Mouse (Mus musculus) left cerebral cortex, postnatal 36 days (tissue): ENCODE measurements around the gene Lca5. TPM values are rescaled to one million over a fixed set of nuclear protein-coding genes. Genes with fewer than 3 reads are reported as not detected.

ENCODE experiments used
- DNase-seq, 2 experiments: peaks; one replicate each; pipeline ENCODE4 v3.0.0; 2021 to 2022; ENCODE audit warnings: low spot score in 2 of 2, mixed read lengths in 1 of 2
- intact Hi-C: fragments of 180-260 bp; cut with DNase I; formaldehyde crosslinking; loops from one replicate; pipeline ENCODE4 v1.15.1; 2025
- total RNA-seq, 2 experiments: library from RNA; stranded (reverse); gene quantifications; 2 replicates each; pipeline ENCODE4 v1.2.3; 2021

Lca5 gene
- total RNA-seq: 10 to 100 TPM; 17.9 to 18.6 TPM

DNA sequence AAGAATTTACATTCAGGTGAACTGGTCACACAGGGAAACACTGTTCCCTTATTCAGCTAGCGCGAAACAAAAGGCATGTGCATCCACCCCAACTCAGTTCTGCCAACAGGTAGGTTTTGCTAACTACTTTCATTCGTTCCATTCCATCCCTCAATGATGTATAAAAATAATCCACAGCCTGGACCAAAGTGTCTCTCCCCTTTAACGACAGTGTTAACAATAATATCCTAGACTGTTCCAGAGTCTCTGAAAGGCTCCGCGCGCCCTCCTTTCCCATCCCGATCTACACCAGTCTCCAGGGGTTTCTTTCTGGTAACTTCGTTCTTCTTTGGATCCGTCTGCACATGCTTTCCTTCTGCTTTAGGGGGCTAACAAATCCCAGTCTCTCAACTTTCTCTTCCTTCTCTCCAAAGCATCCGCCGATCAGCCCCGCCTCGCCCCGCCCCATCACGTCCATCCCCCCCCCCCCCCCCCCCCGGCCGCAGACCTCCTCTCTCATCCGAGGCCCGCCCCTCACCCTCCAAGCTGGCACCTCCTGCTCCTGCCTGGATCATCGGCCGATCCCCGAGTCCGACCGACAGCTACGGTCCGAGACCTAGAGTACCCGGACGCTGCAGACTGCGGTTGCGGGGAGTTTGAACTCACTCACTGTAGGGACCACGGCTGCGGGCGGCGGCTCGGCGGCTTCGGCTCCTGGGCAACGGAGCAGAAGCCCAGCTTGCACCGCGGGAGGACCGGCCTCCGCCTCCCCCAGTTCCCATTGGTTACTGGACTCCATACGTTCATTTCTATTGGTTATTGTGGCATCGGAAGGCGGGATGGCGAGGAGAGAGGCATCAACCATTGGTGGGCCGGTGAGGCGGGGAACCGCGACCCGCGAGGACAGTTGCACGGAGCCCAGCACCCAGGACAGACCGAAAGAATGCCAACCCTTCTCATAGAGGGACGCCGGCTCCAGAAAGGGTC lies at the start of gene Lca5:
Gene Lca5 (minus strand): TSS at position 736 of the 966 bp plus-strand sequence.
- DNase-seq: peak; percentile 94 to 95
- intact Hi-C loops: loop anchor here (10.0 kb wide), 1 partner anchor 466 kb away; the partner anchor contains the start of gene Phip

DNA sequence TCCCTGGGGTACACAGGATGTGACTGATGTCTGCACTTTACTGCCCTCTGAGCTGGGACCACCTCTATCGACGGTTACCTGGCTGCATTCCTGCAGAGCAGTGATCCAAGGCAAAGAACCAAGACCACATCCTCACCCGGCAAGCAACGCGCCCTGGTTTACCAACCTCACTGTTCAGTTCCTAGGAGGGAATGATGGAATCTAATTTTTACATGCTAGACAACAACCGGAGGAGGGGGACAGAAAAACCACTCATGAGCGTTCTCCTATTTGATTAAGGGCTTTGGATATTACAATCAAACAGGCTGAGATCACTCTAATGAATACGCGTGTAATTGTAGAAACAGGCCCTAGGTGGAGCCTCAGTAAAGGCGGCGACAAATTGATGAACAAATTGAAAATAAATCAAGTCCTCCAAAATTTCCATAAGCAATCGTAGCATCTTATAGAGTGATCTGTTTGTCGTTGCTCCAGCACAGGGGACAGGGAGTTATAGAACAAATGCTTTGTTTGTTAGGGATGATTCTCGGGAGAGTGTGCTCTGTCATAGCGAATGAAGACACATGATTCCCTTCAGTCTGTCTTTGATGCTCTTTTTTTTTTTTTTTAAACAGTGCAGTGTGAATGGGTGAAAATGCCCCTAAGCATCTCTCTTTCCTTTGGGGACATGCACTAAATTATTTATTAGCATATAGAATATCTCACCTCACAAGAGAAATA lies 47.7 kb upstream of the Lca5 start:
- peak; percentile 9 to 14 for DNase-seq
- intact Hi-C loops: loop anchor here (1.0 to 5.0 kb wide), 2 partner anchors 109 to 123 kb away; no protein-coding TSS in a partner anchor

GRCm38 (mm10) chr9:83487771-83488470 lies 47.0 kb upstream of the Lca5 start:
- DNase-seq: peak; percentile 52 to 62
- intact Hi-C loops: loop anchor here (1.0 to 5.0 kb wide), 2 partner anchors 109 to 123 kb away; no protein-coding TSS in a partner anchor

GRCm38 (mm10) chr9:83485966-83486365 lies 45.0 kb upstream of the Lca5 start:
- no peak for DNase-seq
- intact Hi-C loops: loop anchor here (5.0 kb wide), 1 partner anchor 111 kb away; no protein-coding TSS in a partner anchor

- intact Hi-C loops: loop anchor here (5.0 kb wide), 1 partner anchor 112 kb away; no protein-coding TSS in a partner anchor
- no peak for DNase-seq
Measured at GRCm38 (mm10) chr9:83485357-83485756, 44.4 kb upstream of the Lca5 start.

- intact Hi-C loops: no loop called here
- DNase-seq: no peak
Measured at GRCm38 (mm10) chr9:83483419-83483818, 42.5 kb upstream of the Lca5 start.

DNA sequence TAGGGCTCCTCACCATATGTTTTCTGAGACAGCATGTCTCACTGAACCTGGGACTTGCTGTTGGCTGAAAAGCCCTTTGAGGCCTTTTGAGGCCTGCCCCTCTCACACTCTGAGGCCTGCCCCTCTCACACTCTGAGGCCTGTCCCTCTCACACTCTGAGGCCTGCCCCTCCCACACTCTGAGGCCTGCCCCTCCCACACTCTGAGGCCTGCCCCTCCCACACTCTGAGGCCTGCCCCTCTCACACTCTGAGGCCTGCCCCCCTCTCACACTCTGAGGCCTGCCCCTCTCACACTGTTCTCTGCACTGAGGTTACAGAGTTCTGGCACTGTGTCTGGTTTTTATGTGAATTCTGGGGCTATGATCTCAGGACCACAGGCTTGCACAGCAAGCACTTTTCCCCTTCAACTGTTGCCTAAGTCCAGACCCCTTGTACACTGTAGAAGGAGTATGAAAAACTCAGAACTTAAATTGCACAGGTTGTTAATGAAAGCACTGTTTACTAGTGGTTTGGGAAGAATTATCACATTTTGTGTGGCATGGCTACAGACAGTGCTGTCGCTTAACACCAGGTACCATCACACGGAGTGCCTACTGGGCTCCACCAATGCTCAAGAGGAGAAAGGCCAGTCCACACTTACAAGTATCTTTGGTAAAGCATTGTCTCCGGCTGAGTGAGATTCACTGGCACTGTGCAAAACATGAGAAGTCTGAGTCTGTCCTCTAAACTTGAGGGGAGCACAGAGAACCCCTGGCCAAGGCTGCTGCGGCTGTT lies 41.4 kb upstream of the Lca5 start:
- no peak for DNase-seq
- intact Hi-C loops: no loop called here

DNA sequence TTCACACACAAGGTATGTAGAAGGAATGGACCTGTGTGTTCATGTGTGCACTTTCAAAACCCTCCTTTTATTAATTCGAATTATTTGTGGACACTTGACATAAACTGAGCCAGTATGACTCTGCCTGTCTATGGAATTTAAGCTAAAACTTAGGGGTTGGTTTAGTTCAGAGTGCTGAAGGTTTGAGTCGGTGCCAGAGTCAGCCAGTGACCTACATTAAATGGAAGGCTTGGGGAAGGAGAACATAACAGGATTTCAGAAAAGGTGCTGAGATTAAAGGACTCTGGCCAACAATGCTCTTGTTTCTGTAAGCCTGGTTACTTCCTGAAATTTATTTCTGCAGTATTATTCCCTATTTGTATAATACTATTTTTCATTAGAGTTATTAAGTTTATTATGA lies 28.9 kb upstream of the Lca5 start:
- intact Hi-C loops: no loop called here
- no peak for DNase-seq

DNA sequence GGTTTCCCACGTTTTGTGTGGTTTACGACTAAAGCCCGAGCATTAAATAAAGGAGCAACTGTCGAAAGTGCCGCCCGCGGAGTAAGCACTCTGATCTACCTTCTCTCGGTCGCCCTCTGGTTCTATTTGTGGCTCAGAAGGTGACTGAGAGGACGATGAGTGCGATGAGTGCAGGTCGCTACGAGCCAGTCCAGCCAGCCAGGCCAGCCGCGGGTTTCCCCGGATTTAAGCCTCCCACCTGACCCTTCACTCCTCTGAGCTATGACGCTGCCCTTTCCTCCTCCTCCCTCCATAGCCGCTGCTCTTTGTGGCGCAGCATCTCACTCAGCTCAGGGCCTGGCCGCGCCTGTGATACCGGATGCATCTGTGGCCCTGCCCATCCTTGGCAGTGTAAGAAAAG lies 6.8 kb upstream of the Lca5 start:
- peak; percentile 46 to 65 for DNase-seq
- intact Hi-C loops: loop anchor here (10.0 kb wide), 1 partner anchor 473 kb away; the partner anchor contains the start of gene Phip

GRCm38 (mm10) chr9:83447176-83447575 lies 6.2 kb upstream of the Lca5 start:
- DNase-seq: no peak
- intact Hi-C loops: loop anchor here (10.0 kb wide), 1 partner anchor 472 kb away; the partner anchor contains the start of gene Phip

DNA sequence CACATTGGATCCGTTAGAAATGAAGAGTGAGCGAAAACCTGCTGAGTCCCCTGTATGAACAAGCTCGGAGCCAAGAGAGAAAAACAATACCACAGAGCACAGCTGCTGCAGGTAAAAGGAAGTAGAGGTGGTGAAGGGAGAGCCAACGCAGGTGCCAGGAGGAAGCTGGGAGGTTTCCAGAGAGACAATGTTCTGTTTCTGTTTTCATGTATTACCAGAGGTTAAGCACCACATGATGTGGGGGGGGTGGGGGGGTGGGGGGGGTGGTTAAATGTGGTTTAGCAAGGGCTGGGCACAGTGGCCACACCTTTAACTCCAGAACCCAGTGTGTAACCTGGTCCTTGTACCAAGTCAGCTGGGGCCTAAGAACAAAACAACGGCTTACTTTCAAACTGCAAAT lies 3.3 kb downstream of the Lca5 start:
- intact Hi-C loops: no loop called here
- no peak for DNase-seq

DNA sequence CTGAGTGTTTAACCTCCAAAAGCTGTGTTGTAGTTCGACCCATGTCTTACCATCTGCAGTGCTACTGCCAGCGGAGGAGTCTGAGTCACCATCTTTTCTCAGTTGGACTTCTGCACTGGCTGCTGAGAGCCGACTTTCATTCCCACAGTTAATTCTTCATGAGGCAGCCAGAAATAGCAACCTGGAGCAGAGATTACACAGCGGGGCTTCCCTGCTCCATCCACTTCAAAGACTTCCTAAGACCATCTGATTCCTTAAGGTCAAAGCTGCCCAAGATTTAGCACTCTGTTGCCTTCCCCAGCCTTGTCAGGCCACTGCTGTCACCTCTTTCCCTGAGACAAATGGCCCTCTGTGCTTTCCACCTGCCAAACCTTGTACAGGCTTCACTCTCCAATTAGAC lies 6.4 kb downstream of the Lca5 start:
- DNase-seq: peak; percentile 19 to 33
- intact Hi-C loops: no loop called here

DNA sequence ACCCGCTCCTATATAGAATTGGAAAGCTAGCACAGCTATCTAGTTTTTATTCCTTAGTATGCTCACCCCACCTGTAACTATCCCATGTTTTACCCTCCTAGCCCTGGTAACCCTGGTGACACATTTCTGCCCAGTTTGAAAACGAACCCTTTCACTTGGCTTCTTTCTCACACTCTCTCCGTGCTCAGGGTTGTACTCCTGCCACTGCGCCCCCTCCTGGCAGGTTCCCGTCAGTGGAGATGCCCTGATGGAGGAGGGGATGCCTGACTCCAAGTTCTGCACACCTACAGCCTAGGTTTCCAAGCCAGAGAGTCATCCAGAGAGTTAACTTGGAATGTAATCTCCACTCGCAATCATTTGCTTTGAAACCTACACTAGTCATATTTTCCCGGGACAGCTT lies 7.3 kb downstream of the Lca5 start:
- intact Hi-C loops: no loop called here
- no peak for DNase-seq

DNA sequence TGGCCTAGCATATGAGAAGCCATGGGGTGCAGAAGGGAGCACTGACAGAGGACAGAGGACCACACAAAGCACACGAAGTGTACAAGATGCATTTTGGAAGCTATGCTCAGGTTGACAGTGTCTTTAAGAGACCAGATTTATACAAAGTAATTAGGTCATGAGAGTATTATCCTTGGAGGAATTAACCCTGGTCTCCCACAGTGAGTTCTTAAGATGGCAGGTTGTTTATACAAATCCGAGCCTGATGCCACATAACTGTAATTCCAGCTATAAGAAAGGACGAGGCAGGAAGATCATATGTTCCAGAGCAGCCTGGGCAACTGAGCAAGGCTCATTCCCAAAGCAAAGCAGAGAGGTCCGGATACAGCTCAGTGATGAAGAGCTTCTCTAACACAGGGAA lies 13.0 kb downstream of the Lca5 start:
- DNase-seq: no peak
- intact Hi-C loops: no loop called here

DNA sequence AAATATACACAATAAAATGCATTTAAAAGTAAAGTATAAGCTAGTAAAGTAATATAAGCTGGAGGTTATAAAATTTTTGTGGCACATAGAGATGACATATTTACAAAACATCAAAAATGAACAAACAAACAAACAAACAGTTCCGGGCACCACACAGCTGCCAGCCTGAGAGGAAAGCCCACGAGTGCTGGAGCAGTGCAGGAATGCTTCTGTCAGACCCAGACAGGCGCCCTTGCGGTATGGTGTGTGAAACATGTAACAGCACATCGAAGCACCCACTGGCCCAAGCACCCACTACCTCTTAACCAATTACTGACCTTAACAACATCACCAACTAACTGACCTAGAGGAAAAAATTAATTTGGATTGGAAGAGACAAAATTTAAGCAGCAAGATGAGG lies 22.0 kb downstream of the Lca5 start:
- DNase-seq: no peak
- intact Hi-C loops: no loop called here

DNA sequence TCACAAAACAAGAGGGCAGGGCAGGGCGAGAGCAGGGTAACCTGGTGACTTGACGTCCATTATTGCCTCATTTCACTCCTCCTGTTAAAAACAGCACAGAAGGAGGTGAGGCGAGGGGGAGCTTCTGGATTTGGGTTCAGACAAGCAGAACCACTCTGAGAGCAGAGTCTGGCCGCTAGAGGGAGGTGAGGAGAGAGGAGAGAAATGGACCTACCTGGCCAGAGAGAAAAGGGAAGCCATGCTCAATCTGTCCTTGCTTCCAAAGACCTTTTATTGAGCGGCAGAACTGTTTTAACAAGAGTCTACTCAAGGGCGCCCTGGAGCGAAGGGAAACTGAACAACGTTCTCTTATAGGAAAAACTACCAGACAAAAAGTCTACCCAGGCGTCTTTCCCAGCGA lies 27.9 kb downstream of the Lca5 start:
- no peak for DNase-seq

GRCm38 (mm10) chr9:83405150-83405549 lies 35.8 kb downstream of the Lca5 start:
- DNase-seq: no peak
- intact Hi-C loops: no loop called here

More for the DNA sequence above, 27.9 kb downstream of the Lca5 start:
- intact Hi-C loops: no loop called here

- intact Hi-C loops: no loop called here
- no peak for DNase-seq
Measured at GRCm38 (mm10) chr9:83400783-83401182, 40.1 kb downstream of the Lca5 start.

DNA sequence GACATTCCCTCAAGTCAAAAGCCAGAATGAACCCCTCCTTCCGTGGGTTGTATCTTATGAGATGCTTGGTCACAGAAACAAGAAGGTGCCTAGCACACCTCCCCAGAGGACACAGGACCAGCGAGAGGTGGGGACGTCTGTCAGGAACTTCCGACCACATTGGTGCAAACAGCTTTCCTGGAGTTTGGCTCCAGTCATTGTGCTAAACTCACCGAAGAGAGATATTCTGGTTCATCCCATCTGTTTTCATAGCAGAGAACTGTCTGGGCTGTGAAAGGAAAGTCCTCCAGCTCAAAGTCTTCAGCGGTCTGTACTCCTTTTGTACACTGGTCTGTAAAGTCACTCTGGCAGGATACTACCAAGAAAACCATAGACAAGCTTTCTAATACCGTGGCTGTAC lies 41.5 kb downstream of the Lca5 start:
- DNase-seq: peak in 1 of 2 experiments; percentile 18

More for the DNA sequence above, 41.5 kb downstream of the Lca5 start:
- intact Hi-C loops: no loop called here
